Comparison of ENCODE assay signal across 16 mouse cellular contexts in genomic region chr12:108234832-108235602, GRCm38 (mm10). TPM values are rescaled to one million over a fixed set of nuclear protein-coding genes. Genes with fewer than 3 reads are reported as not detected.
A peak's percentile ranks its signal among the peaks of the same experiment; 100 is the strongest.
DNase-seq lines count a peak whose midpoint lies in the region; ATAC-seq lines count a peak whose summit lies in the region.
"Had no signal": no experiment of that assay in that cellular context is flagged by ENCODE, and none has a peak within 500 bp of the region (broad histone marks: within the 10 kb centered on the region; RNA-seq: fewer than 3 reads in every experiment).

No protein-coding gene starts in this region.

- no peaks in the 10 kb centered on the region for H3K36me3 ChIP-seq in heart, embryonic 11.5 days (ENCODE audit: control insufficient read depth, insufficient read depth, low read length)
- H3K36me3 ChIP-seq in intestine, embryonic 15.5 days = no peaks in the 10 kb centered on the region
- H3K36me3 ChIP-seq: forebrain, embryonic 12.5 days had no signal

- no peaks in the 10 kb centered on the region for H3K9me3 ChIP-seq in heart, embryonic 11.5 days (replicated peaks; ENCODE audit: control insufficient read depth, low read length)
- H3K9me3 ChIP-seq in intestine, embryonic 15.5 days = no peaks in the 10 kb centered on the region

- WGBS in heart, embryonic 11.5 days (ENCODE audit: insufficient replicate concordance) = 60% methylated on average over 14 of the region's 14 CpGs
- 65% methylated on average over 14 of the region's 14 CpGs for WGBS in intestine, embryonic 15.5 days

- H3K27ac ChIP-seq in heart, embryonic 11.5 days (ENCODE audit: low read depth, low read length) = peak overlapping the region; percentile 18; the same call in 1 of the 2 replicates
- peak overlapping the region; percentile 77 for H3K27ac ChIP-seq in intestine, embryonic 15.5 days
- H3K27ac ChIP-seq: forebrain, embryonic 12.5 days; liver, embryonic 14.5 days had no signal

- H3K4me2 ChIP-seq in heart, embryonic 11.5 days = no peak overlapping the region
- H3K4me2 ChIP-seq in intestine, embryonic 15.5 days (replicated peaks) = 0 out of 2 replicates have a peak overlapping the region, but pooled peaks have one; percentile 30
- H3K4me2 ChIP-seq: forebrain, embryonic 12.5 days had no signal

- no peak overlapping the region for H3K9ac ChIP-seq in heart, embryonic 11.5 days (ENCODE audit: low read depth, low read length)
- H3K9ac ChIP-seq in intestine, embryonic 15.5 days = no peak overlapping the region
- H3K9ac ChIP-seq: forebrain, embryonic 12.5 days; liver, embryonic 14.5 days had no signal

- H3K4me3 ChIP-seq in heart, embryonic 11.5 days (ENCODE audit: low read depth, low read length) = no peak overlapping the region
- H3K4me3 ChIP-seq in intestine, embryonic 15.5 days (replicated peaks) = no peak overlapping the region
- H3K4me3 ChIP-seq: forebrain, embryonic 12.5 days had no signal

- H3K4me1 ChIP-seq in heart, embryonic 11.5 days (ENCODE audit: control insufficient read depth, insufficient read depth, low read length) = peaks cover 70% of the 10 kb centered on the region
- peaks cover 63% of the 10 kb centered on the region for H3K4me1 ChIP-seq in intestine, embryonic 15.5 days (replicated peaks)

- no peak for ATAC-seq in heart, embryonic 11.5 days (replicated peaks; ENCODE audit: insufficient number of reproducible peaks, low FRiP score, low TSS enrichment)
- ATAC-seq in intestine, embryonic 15.5 days = peak; percentile 36
- ATAC-seq: midbrain, embryonic 16.5 days had no signal

- intact Hi-C loops in heart, postnatal 10 days (cut with DNase I) = no loop called here

- H3K27me3 ChIP-seq in heart, embryonic 11.5 days (ENCODE audit: control insufficient read depth, insufficient read depth, low read length) = no peaks in the 10 kb centered on the region
- H3K27me3 ChIP-seq in intestine, embryonic 15.5 days (replicated peaks) = no peaks in the 10 kb centered on the region
- H3K27me3 ChIP-seq: forebrain, embryonic 12.5 days had no signal

- DNase-seq in heart, postnatal 10 days = no peak
- peak; percentile 67 to 81 for DNase-seq in lung, adult 18-20 months
- DNase-seq in lung, postnatal 4 days = no peak
- peak; percentile 66 for DNase-seq in lung, postnatal 36 days
- no peak for DNase-seq in left cerebral cortex, adult 18-20 months (ENCODE audit: low spot score in 2 of 2)
- DNase-seq in thymus, postnatal 25 days = no peak
- DNase-seq: cerebellum, postnatal 14 days; embryo, embryonic 11 days; kidney, adult 9 months; right cerebral cortex, adult 18-20 months; spleen, adult 18-20 months had no signal

RNA-seq across cellular contexts. Expression of gene Ccdc85c, which starts 40.2 kb away (rescaled TPM):
- 6.3 and 7.8 TPM in 2 replicates for polyA plus RNA-seq in heart, embryonic 11.5 days (2014; fragmentation: Nextera tagmentation; extraction: Ambion mirVana)
- 10 to 100 TPM; 32.8 to 34.4 TPM for total RNA-seq in heart, postnatal 10 days (2021)
- polyA plus RNA-seq in intestine, embryonic 15.5 days (2015; fragmentation: Nextera tagmentation; extraction: Ambion mirVana) = 8.7 and 9.3 TPM in 2 replicates
- total RNA-seq in left cerebral cortex, adult 18-20 months (2021) = 10 to 100 TPM; 75.6 to 77.6 TPM

RNA-seq across cellular contexts. Expression of gene Ccnk, which starts 55.6 kb away (rescaled TPM):
- 4.0 and 5.6 TPM in 2 replicates for polyA plus RNA-seq in heart, embryonic 11.5 days (2014; fragmentation: Nextera tagmentation; extraction: Ambion mirVana)
- total RNA-seq in heart, postnatal 10 days (2021) = 10 to 100 TPM; 29.0 to 30.6 TPM
- polyA plus RNA-seq in intestine, embryonic 15.5 days (2015; fragmentation: Nextera tagmentation; extraction: Ambion mirVana) = 2.8 and 3.8 TPM in 2 replicates
- total RNA-seq in left cerebral cortex, adult 18-20 months (2021) = 10 to 100 TPM; 30.3 to 34.3 TPM

RNA-seq across cellular contexts. Expression of gene Setd3, which starts 55.9 kb away (rescaled TPM):
- polyA plus RNA-seq in heart, embryonic 11.5 days (2014; fragmentation: Nextera tagmentation; extraction: Ambion mirVana) = 62.4 and 64.4 TPM in 2 replicates
- total RNA-seq in heart, postnatal 10 days (2021) = 10 to 100 TPM; 77.6 to 79.3 TPM
- polyA plus RNA-seq in intestine, embryonic 15.5 days (2015; fragmentation: Nextera tagmentation; extraction: Ambion mirVana) = 91.7 and 97.9 TPM in 2 replicates
- 100 to 1,000 TPM; 178 to 186 TPM for total RNA-seq in left cerebral cortex, adult 18-20 months (2021)

Comparison
In these comparisons a context has a peak if more than half of its experiments do, and no peak if none do; other contexts are left out.
1. DNase-seq: peak in lung, adult 18-20 months (2 of 2) and lung, postnatal 36 days (single experiment); none in heart, postnatal 10 days (0 of 2), lung, postnatal 4 days (0 of 2), left cerebral cortex, adult 18-20 months (0 of 2) and thymus, postnatal 25 days (single experiment).